Mouse (Mus musculus) stomach, postnatal 0 days (tissue): ENCODE data around the gene Eif4g1.

Experiments used
- CTCF ChIP-seq: IDR thresholded peaks from 2 replicates; pipeline ENCODE4 v1.5.1; 2016; ENCODE audit warnings: antibody characterized with exemption, low read depth, mild to moderate bottlenecking, moderate library complexity
- EP300 ChIP-seq: optimal IDR thresholded peaks from 2 replicates; pipeline ENCODE3; 2016; ENCODE audit warnings: antibody characterized with exemption

DNA sequence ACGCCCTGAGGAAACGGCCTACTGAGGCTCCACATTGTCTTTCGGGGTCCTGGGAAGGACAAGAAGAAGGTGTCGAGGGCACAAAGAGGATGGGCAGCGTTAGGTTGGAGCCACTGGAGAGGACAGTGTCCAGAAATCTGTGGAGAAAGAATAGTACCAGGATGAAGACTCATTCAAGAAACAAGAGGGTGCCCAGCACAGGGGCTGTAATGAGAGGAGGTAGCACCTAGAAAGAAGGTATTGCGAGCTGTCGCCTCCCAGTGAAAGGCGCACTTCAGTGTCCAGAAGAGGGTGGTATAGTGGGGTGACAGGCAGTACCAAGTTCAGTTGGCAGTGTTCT lies 48.7 kb downstream of the Eif4g1 start:
- TF ChIP-seq CTCF (no peak; the same call in 1 of the 2 replicates), EP300 (no peak)
